Mouse (Mus musculus) frontal cortex, adult 2 months (tissue): Measurements from ENCODE around the gene Rhox2g. TPM values are rescaled to one million over a fixed set of nuclear protein-coding genes. Genes with fewer than 3 reads are reported as not detected.
"Not testable (repeated sequence)": the region's sequence is repeated elsewhere in the genome, so short reads cannot be mapped to it uniquely, and the experiment has no call there.

Experiments used
- DNase-seq, 2 experiments: peaks; one replicate each; pipeline ENCODE4 v3.0.0; 2022; ENCODE audit warnings: low spot score in 1 of 2; ENCODE audit errors: extremely low spot score in 1 of 2
- polyA plus RNA-seq: library from polyadenylated mRNA; depleted of rRNA; stranded (reverse); fragments of >200 nt; gene quantifications from 2 replicates; pipeline ENCODE4 v1.2.3, GENCODE M21; 2012; rRNA removed

The Rhox2g gene
- polyA plus RNA-seq = not detected in 2 replicates

DNA sequence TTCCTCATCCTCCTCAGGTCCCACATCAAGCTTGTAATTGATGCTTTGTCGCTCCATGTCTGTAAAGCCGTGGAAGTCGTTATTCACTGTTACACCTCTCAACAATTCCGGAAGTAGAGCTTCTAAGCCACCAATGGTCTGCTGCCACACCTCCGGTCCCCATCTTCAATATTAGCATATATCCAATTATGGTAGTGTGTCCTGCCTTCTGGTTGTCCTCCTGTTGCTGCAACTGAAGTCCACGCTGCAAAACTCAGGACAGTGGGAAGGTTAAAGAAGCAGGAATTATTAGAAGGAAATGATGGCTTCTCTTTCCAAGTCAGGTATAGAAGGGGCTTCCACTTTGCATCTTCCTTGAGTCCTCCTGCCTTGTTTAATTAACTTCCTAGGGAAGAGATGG, at the start of gene Rhox2g:
Rhox2g (minus strand) TSS at position 101 of the 400 bp plus-strand sequence.
- DNase-seq = not testable (repeated sequence)

DNA sequence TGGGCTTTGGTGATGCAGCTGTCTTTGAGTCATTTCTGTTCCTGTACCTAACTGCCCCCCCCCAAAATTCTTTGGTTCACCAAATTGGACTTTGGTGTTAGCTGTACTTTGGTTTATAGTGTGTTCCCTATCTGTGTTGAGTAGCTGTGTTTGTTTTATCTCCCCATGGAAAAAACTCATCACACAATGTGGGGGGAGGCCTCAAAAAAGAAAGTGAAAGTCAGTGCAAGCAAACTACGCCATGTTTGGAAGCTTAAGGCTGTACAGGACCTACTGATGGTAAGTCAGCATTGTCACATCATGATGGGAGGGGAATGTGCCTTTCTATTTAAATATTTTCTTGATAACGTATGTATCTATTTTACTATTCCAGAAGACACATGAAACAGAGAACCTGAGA, 49.0 kb upstream of the Rhox2g start:
- DNase-seq = no peak

DNA sequence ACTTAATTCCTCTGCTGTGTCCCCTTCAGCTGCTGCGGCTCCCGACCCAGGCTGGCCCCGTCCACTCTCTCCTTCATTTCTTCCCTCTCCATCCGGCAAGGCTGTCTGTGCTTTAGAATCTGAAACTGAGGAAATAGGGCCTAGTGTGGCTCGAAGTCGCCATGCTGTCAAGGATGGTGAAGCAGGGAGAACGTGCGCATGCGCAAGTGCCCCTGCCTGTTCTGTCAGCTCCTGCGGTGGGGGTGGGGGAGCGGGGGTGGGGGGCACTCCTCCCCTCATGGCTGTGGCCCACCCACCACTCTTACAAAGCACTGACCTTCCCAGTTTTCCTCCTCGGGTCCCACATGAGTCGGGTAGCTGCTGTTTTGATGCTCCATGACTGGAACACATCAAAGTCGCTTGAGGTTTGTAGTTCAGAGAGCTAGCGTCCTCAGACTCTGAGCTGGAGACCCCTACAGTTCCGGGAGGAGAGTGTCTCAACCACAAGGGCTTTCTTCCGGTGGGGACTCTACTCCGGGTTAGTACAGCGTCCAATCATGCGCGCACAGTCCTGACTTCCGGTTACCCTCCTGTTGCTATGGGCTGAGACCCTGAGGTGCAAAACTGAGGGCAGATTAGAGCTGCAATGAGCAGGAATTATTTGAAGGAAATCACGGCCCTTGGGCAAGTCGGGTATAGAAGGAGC, 39.9 kb upstream of the Rhox2g start:
- DNase-seq = no peak

DNA sequence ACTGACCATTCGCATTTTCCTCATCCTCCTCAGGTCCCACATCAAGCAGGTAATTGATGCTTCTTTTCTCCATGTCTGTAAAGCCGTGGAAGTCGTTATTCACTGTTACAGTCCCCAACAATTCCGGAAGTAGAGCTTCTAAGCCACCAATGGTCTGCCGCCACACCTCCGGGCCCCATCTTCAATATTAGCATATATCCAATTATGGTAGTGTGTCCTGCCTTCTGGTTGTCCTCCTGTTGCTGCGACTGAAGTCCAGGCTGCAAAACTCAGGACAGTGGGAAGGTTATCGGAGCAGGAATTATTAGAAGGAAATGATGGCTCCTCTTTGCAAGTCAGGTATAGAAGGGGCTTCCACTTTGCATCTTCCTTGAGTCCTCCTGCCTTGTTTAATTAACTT, 29.9 kb upstream of the Rhox2g start, which contains the start of gene Rhox2h:
Rhox2h (minus strand) TSS at position 101 of the 400 bp plus-strand sequence.
- DNase-seq = not testable (repeated sequence)

DNA sequence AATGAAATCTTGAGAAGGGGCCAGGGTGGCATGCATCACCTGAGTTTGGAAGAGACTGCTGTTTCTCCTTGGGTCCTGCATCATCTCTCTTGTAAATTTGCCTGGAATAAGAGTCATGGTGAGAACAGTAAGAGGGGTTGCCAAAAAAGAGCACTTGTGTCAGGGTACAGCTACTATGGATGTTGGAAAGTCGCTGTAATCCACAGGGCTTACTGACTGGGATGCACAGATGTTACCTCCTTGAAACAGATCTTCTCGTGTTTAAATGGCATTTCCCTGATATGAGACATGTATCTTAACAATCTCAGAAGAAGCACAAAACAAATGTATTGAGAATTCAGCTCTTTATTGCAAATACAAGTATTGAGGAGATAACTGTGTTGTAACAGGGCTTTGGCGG, 25.4 kb upstream of the Rhox2g start, which contains the start of gene Rhox3h:
Rhox3h (minus strand) TSS at position 101 of the 400 bp plus-strand sequence.
- DNase-seq = not testable (repeated sequence)

DNA sequence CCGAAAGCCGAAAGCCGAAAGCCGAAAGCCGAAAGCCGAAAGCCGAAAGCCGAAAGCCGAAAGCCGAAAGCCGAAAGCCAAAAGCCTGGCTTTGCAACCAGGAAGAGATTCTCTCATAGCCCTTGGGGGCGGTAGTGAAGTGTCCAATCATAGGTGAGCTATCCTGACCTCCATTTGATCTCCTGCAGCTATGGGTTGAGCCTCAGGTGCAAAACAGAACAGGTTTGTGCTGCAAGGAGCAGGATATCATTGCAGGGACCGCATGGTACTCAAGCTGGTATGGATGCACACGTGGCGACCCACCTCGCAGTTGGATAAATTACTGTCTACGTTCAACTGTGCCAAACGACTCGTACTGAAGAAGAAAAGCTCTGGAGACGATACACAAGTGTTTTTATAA, 8.0 kb upstream of the Rhox2g start, which contains the start of gene Rhox4g:
Rhox4g (minus strand) TSS at position 101 of the 400 bp plus-strand sequence.
- DNase-seq = not testable (repeated sequence)

DNA sequence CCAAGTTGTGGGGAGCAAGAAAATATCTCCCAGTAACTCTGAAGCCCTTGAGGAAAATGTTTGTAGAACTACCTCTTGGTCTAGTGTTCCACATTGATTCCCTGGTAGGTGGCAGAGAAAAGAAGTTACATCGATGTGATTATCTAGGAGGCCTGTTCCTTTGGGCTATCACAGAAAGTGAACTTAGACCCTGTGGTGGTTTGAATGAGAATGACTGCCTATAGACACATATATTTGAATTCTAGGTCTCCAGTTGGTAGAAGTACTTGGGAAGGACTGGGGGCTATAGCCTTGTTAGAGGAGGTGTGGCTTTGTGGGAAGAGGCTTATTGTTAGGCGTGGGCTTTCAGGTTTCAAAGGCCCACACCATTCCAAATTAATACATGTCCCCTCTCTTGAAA, 14.8 kb downstream of the Rhox2g start, which contains the start of gene Rhox3g:
Rhox3g (minus strand) TSS at position 101 of the 400 bp plus-strand sequence.
- DNase-seq = not testable (repeated sequence)

DNA sequence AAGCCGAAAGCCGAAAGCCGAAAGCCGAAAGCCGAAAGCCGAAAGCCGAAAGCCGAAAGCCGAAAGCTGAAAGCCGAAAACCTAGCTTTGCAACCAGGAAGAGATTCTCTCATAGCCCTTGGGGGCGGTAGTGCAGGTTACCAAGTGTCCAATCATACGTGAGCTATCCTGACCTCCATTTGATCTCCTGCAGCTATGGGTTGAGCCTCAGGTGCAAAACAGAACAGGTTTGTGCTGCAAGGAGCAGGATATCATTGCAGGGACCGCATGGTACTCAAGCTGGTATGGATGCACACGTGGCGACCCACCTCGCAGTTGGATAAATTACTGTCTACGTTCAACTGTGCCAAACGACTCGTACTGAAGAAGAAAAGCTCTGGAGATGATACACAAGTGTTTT, 35.7 kb downstream of the Rhox2g start, which contains the start of gene Rhox4f:
Rhox4f (minus strand) TSS at position 101 of the 400 bp plus-strand sequence.
- DNase-seq = not testable (repeated sequence)

Other genes starting within 250 kb of the Rhox2g start
- not detected in 2 replicates for gene Rhox2b, start 231.4 kb downstream of the Rhox2g start, polyA plus RNA-seq
- gene Rhox4b, start 211.0 kb downstream of the Rhox2g start, polyA plus RNA-seq = not detected in 2 replicates
- not detected in 2 replicates for gene Rhox2c, start 189.8 kb downstream of the Rhox2g start, polyA plus RNA-seq
- not detected in 2 replicates for gene Rhox3c, start 184.9 kb downstream of the Rhox2g start, polyA plus RNA-seq
- not detected in 2 replicates for gene Rhox4c, start 163.1 kb downstream of the Rhox2g start, polyA plus RNA-seq
- gene Rhox2d, start 150.0 kb downstream of the Rhox2g start, polyA plus RNA-seq = not detected in 2 replicates
- gene Rhox4d, start 129.1 kb downstream of the Rhox2g start, polyA plus RNA-seq = not detected in 2 replicates
- not detected in 2 replicates for gene Rhox2e, start 113.0 kb downstream of the Rhox2g start, polyA plus RNA-seq
- gene Rhox3e, start 101.5 kb downstream of the Rhox2g start, polyA plus RNA-seq = not detected in 2 replicates
- not detected in 2 replicates for gene Rhox4e, start 86.1 kb downstream of the Rhox2g start, polyA plus RNA-seq
- gene Rhox2f, start 72.1 kb downstream of the Rhox2g start, polyA plus RNA-seq = not detected in 2 replicates
- gene Rhox3f, start 62.5 kb downstream of the Rhox2g start, polyA plus RNA-seq = not detected in 2 replicates
- not detected in 2 replicates for gene Rhox4f, start 35.8 kb downstream of the Rhox2g start, polyA plus RNA-seq
- not detected in 2 replicates for gene Rhox3g, start 14.9 kb downstream of the Rhox2g start, polyA plus RNA-seq
- gene Rhox4g, start 7.9 kb upstream of the Rhox2g start, polyA plus RNA-seq = not detected in 2 replicates
- gene Rhox3h, start 25.3 kb upstream of the Rhox2g start, polyA plus RNA-seq = not detected in 2 replicates
- not detected in 2 replicates for gene Rhox2h, start 29.8 kb upstream of the Rhox2g start, polyA plus RNA-seq
- gene Rhox5, start 161.4 kb upstream of the Rhox2g start, polyA plus RNA-seq = 0.16 and 1.8 TPM in 2 replicates
- gene Rhox6, start 183.4 kb upstream of the Rhox2g start, polyA plus RNA-seq = 0.78 and 2.2 TPM in 2 replicates
- gene Rhox7a, start 188.2 kb upstream of the Rhox2g start, polyA plus RNA-seq = not detected in 2 replicates
- not detected in 2 replicates for gene Rhox8, start 235.5 kb upstream of the Rhox2g start, polyA plus RNA-seq